Mouse (Mus musculus) forelimb bud, embryonic 11.5 days (tissue): ENCODE results near the gene Gbp3.

Source experiments
- DNase-seq: peaks from one replicate; pipeline ENCODE4 v3.0.0-alpha.2; 2012; ENCODE audit warnings: low read depth, low spot score

The Gbp3 gene

GRCm38 (mm10) chr3:142588888-142589287 lies 29.1 kb downstream of the Gbp3 start:
- no peak for DNase-seq

- DNase-seq, result no peak
Observed at GRCm38 (mm10) chr3:142590431-142591067, 30.7 kb downstream of the Gbp3 start.

- no peak for DNase-seq
Observed at GRCm38 (mm10) chr3:142594547-142594946, 34.7 kb downstream of the Gbp3 start, which contains the start of gene Gbp2b. Gene Gbp2b (plus strand): TSS chr3:142594847.

DNA sequence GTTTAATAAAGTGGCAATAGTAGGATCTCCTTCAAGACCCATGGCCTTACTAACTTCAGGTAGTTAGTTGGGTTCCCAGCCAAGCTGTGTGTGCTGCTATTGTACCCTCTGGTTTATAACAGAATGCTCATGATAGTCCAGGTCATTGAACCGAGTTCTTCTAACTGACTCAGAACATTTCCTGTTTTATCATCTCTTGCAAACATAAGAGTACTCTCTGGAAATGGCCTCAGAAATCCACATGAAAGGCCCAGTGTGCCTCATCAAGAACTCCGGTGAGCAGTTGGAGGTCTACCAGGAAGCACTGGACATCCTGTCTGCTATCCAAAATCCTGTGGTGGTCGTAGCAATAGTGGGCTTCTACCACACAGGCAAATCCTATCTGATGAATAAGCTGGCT lies 38.1 kb downstream of the Gbp3 start:
- no peak for DNase-seq

DNA sequence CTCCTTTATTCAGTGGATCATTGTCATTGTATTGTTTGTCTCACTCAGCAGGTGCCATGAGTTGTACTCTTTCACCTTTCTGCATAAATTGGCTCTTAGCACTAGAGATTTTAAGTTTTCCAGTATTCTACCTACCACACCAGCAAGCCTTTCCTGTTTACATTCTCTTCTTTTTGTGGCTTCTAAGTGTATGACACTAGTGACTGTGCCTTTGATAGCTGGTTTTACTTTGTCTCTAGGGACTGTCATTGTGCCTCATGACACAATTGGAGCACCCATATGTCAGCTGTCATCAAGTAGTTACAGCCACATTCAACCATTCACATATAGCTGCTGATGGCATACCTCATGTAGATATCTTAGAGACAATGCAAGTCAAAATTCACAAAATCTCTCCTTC lies 41.8 kb downstream of the Gbp3 start:
- DNase-seq, result no peak

- no peak for DNase-seq
Observed at GRCm38 (mm10) chr3:142618658-142619057, 58.8 kb downstream of the Gbp3 start.

DNA sequence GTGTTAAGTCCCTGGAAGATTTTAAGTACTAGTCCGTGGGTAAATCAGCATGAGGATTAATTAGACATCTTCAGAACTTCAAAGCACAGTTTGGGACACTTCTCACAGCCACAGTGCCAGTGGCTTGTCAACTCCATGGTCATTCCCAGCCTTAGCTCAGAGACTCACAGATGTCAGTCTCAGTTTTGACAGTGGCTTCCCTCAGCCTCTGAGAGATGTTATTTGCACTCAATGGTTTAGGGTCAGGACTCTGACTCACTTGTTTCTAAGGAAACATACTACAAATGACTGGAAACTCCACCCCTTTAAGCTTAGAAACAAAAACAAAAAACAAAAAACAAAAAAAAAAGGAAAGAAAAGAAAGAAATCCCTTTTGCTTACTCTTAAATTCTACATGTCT lies 59.8 kb downstream of the Gbp3 start:
- no peak for DNase-seq

- DNase-seq, result no peak
Observed at GRCm38 (mm10) chr3:142620111-142620955, 60.5 kb downstream of the Gbp3 start, which contains the start of gene Gbp2. Gene Gbp2 (plus strand): TSS chr3:142620602.

- DNase-seq, result no peak
Observed at GRCm38 (mm10) chr3:142620956-142621562, 61.2 kb downstream of the Gbp3 start.
